Mouse (Mus musculus) heart, adult 18-20 months (tissue): ENCODE measurements around the gene Ly6g6e. TPM values are rescaled to one million over a fixed set of nuclear protein-coding genes. Genes with fewer than 3 reads are reported as not detected.
A peak's percentile ranks its signal among the peaks of the same experiment; 100 is the strongest.
"Not testable (repeated sequence)": the region's sequence is repeated elsewhere in the genome, so short reads cannot be mapped to it uniquely, and the experiment has no call there.

Source experiments
- DNase-seq, 2 experiments: peaks; one replicate each; pipeline ENCODE4 v3.0.0; 2021 to 2022; ENCODE audit warnings: mixed read lengths in 1 of 2
- total RNA-seq, 2 experiments: library from RNA; stranded (reverse); gene quantifications; 2 replicates each; pipeline ENCODE4 v1.2.3; 2021

The Ly6g6e gene
- total RNA-seq, 2 experiments from 2014 or later, result not detected

DNA sequence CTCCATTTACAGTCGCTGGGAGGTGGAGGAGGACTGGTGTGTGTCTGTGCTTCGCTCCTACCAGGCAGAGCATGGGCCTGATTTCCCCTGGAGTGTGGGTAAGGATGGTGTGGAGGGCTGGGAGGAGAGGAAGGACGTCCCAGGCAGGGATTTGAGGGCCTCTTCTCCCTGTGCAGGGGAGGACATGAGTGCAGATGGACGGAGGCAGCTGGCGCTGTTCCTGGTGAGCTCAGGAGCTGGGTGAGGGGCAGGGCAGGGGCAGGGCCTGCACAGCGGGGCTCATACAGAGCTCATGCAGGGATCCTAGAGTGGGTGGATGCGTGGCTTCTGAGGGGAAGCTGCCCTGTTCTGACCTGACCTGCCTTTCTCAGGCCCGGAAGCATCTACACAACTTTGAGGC is 25.6 kb downstream of the Ly6g6e start:
- DNase-seq, result no peak

DNA sequence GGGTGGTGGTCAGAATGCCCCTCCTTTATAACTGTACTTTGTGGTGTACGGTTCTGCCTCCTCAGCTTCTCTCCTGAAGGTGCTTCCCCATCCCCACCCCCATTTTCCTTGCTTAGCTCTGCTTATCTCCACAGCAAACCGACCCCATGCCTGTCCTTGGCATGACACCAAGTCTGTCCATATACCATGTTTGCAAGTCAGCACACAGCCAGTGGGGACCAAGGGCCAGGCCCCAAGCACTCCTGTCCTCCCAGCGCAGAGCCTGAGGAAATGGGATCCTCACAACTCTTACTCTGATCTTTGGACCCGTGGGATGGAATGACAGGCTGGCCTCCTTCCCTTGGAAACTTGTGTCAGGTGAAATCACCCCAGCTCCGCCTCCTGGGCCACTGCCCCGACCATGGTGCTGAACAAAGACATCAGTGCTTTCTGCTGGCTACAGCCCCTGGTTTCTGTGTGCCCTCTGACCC is 26.6 kb downstream of the Ly6g6e start:
- DNase-seq, result no peak

DNA sequence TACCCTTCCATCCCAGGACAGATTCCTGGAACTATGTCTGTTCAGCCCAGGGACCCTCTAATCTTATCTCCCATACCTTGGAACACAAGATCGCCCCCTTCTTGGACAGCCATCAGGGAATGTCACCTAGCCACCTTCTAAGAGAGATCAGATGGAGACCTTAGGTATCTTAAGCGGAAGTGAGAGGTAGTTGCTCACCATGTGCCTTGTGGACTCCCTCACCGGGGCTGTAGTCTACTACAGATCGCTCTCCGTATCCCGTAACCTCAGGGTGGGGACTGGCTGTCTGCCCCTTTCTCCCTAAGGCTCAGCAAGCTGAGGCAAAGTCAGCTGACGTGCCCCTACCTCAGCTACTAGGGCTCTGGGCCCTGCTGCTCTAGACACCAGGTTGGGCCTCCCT is 27.4 kb downstream of the Ly6g6e start:
- DNase-seq, result no peak

- no peak for DNase-seq
Observed at GRCm38 (mm10) chr17:35104754-35105153, 28.1 kb downstream of the Ly6g6e start.

GRCm38 (mm10) chr17:35105740-35106389 is 29.2 kb downstream of the Ly6g6e start:
- DNase-seq, result peak; percentile 33 to 37

- DNase-seq, result no peak
Observed at GRCm38 (mm10) chr17:35106522-35106921, 29.8 kb downstream of the Ly6g6e start.

- no peak for DNase-seq
Observed at GRCm38 (mm10) chr17:35108097-35108496, 31.4 kb downstream of the Ly6g6e start, which contains the start of gene Ly6g5c. TSS of gene Ly6g5c (plus strand) at chr17:35108279.

DNA sequence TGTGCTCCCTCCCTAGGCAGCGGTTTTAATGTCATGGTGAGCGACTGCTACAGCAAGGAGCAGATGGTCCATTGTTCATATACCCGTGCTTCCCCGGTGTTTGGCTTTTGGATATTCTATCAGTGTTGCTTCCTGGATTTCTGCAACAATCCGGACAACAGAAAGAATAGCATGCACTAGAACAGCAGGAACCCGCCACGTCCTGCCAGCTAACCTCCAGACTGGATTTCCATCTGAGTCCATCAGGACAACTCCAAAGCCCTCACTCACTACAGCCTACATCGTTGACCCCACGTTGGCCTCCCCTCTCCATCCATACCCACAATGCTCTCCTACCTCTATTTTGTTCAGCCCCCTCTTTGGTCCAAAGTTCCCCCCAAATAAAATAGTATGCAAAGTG is 35.1 kb downstream of the Ly6g6e start:
- no peak for DNase-seq

DNA sequence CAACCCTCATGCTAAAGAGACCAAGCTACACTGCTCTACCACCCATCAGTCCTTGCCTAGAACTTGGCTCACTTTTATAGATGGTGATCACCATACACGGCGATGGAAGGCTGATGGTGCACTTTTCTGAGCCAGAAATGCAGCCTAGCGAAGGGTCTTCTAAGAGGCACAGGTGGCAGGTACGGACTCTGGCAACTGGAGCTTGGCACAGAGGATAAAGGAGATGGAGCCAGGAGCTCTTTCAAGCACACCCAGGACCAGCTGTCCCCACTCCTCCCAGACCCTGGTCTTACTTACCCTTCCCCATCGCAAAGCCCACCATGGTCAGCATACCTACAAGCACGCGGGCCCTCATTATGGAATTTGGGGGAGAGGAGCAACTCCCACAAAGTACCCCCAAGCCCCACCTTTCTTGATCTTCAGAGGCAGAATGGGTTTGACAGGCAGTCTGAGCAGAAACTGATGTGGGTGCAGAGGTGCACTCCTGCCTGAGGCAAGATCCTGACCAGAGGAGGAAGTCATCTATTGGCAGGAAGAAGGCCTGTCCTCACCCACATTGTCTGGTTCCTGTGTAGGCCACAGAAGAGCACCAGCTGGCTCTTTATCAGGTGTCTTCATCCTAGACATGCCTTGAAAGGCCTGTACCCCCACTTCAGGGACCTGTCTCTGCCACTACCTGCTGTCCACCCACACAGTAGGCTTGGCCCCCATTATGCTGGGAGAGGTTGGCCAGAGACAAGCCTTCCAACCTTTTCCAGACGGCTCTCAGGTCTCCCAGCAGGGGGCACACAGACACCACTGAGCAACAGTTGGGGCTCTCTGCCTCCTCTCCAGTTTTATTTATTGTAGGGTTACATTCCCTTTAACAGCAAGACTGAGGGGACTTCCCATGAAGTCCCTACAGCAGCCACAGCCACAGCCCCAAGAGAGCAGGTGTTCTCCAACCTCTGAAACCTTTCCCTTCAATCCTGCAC is 38.6 kb downstream of the Ly6g6e start, which contains the start of gene Ly6g5b:
Gene Ly6g5b (minus strand): TSS at position 383 of the 974 bp plus-strand sequence.
- no peak for DNase-seq

DNA sequence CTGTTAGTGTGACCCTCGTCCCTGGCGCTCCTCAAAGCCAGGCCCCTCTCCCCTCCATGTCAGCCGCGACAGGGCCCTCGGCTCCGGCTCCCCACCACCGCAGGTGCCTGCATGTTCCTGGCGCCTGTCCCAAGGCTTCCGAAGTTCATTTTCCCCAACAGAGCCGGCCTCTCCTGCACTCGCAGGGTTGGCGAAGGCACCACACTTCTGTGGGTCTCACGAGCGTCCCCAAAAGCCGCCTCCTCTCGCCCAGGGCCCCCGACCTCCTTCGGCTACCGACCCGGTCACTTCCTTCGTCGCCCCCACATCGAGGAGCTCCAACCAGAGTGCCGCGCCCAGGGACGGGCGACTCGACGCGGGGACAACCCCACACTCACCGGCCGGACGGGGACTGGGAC is 44.0 kb downstream of the Ly6g6e start:
- no peak for DNase-seq

- peak; percentile 98 to 99 for DNase-seq
Observed at GRCm38 (mm10) chr17:35121143-35121799, 44.6 kb downstream of the Ly6g6e start, which contains the start of gene Gpank1. TSS of gene Gpank1 (plus strand) at chr17:35121455.

- DNase-seq, result peak; percentile 39 to 53
Observed at GRCm38 (mm10) chr17:35121871-35122303, 45.2 kb downstream of the Ly6g6e start, which contains the start of gene Csnk2b. TSS of gene Csnk2b (minus strand) at chr17:35122053.

- not testable (repeated sequence) for DNase-seq
Observed at GRCm38 (mm10) chr17:35123287-35123686, 46.6 kb downstream of the Ly6g6e start.

GRCm38 (mm10) chr17:35124261-35124896 is 47.7 kb downstream of the Ly6g6e start:
- DNase-seq, result not testable (repeated sequence)

DNA sequence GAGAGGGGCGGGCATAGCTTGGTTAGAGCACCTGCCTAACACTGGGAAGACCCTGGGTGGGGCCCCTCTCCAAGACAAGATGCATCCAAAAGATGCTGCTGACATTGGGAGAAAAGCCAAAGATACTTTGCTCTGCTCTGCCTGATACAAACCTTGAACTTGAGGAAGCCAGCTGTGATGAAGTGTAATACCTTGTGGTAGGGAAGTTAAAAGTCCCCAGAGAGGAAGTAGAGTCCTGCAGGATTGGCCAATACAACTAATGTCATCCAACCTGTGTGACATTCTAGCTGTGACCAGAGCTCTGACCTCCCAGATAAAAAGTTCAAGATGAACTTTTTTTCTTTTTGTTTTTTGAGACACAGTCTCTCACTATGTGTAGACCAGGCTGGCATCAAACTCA is 48.4 kb downstream of the Ly6g6e start:
- no peak for DNase-seq

DNA sequence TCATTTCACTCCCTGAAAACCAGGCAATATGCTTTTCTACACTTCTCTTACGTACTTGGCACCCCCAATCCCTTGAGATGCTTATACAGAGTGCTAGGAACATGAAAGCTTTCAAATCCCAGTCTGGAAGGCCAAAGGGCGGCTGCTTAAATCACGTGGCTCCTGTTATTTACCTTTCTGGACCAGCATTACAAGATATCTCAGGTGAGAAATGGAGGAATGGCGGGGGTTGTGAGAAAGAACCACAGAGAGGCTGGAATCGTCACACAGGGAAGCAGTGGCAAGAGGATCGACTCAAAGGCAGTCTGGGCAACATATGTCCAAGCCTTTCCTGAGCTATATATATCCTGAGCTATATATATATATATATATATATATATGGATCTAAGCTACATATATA is 48.9 kb downstream of the Ly6g6e start:
- DNase-seq, result no peak

GRCm38 (mm10) chr17:35126206-35126611 is 49.5 kb downstream of the Ly6g6e start, which contains the start of gene D17H6S53E:
TSS of gene D17H6S53E (plus strand) at chr17:35126373.
- peak; percentile 85 to 87 for DNase-seq

DNA sequence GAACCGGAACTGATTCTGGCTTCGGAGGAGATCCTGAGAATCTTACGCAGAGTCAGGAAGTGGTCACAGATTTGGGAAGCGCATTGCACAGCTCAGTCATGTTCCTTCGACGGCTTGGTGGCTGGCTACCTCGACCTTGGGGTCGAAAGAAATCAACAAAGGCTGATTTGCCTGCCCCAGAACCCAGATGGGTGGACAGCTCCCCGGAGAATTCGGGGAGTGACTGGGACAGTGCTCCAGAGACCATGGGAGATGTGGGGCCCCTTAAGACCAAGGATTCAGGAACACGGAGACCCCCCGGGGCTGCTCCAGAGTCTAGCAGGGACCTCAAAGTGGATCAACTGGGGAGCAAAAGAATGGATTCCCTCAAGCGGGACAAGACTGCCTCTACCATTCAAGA is 50.3 kb downstream of the Ly6g6e start:
- DNase-seq, result peak in 1 of 2 experiments; percentile 28
